Mouse (Mus musculus) heart, postnatal 0 days (tissue): ENCODE results near the gene Cdca7l.

Source experiments
- CTCF ChIP-seq: IDR thresholded peaks from 2 replicates; pipeline ENCODE4 v1.5.1; 2016; ENCODE audit warnings: antibody characterized with exemption, control low read depth, low read depth
- EP300 ChIP-seq: IDR thresholded peaks from 2 replicates; pipeline ENCODE4 v1.6.1; 2016; ENCODE audit warnings: antibody characterized with exemption, low read depth

GRCm38 (mm10) chr12:117837376-117837775 lies 33.3 kb downstream of the Cdca7l start:
- no peak for TF ChIP-seq CTCF
- no peak for TF ChIP-seq EP300
